8 mouse cellular contexts compared by ENCODE assay signal in the genomic region with DNA sequence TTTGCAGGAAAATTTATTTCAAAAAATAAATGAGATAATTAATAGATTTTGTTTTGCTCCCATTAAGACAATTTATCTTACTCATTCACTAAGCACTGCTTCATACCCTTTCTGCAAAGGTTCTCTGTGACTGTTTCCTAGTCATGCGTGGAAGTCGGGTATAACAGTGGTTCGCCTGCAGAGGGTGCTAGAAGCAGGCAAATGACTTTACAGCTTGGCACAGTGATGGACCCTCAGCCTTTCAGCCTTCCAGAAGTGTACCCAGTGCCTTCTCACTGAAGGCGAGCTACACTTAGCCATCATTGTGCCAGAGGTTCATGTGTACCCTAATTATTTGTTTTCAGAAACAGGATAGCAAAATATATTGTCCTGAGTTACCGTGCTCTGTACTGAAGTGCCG.
DNase-seq lines count a peak whose midpoint lies in the region; ATAC-seq and TF ChIP-seq lines count a peak whose summit lies in the region.

No protein-coding gene starts in this region.

- H3K4me3 ChIP-seq in bone marrow, adult 2 months (replicated peaks; ENCODE audit: control insufficient read depth, low read depth, low read length): no peak overlapping the region
- no peak overlapping the region for H3K4me3 ChIP-seq in forebrain, embryonic 14.5 days (ENCODE audit: low read depth, low read length)

- peaks cover 8% of the 10 kb centered on the region; the same call in 1 of the 2 replicates for H3K36me3 ChIP-seq in forebrain, embryonic 14.5 days (ENCODE audit: control insufficient read depth, insufficient read depth, low read length)

- ATAC-seq in forebrain, embryonic 14.5 days: peak; percentile 79

- no peaks in the 10 kb centered on the region for H3K4me1 ChIP-seq in bone marrow, adult 2 months (ENCODE audit: control insufficient read depth, insufficient read depth, low read length)
- no peaks in the 10 kb centered on the region for H3K4me1 ChIP-seq in forebrain, embryonic 14.5 days (ENCODE audit: control insufficient read depth, insufficient read depth, low read length)

- H3K27ac ChIP-seq in bone marrow, adult 2 months (ENCODE audit: control insufficient read depth, insufficient read depth, low read depth, low read length, poor library complexity): no peak overlapping the region
- no peak overlapping the region for H3K27ac ChIP-seq in forebrain, embryonic 14.5 days (ENCODE audit: low read depth, low read length)

- H3K4me2 ChIP-seq in forebrain, embryonic 14.5 days (ENCODE audit: low read length): no peak overlapping the region

- no peak overlapping the region for H3K9ac ChIP-seq in forebrain, embryonic 14.5 days (ENCODE audit: low read length)

- 67% methylated on average over 6 of the region's 6 CpGs for WGBS in bone marrow, adult 2 months
- WGBS in forebrain, embryonic 14.5 days: 43% methylated on average over 6 of the region's 6 CpGs

- no peaks in the 10 kb centered on the region for H3K9me3 ChIP-seq in forebrain, embryonic 14.5 days (replicated peaks; ENCODE audit: control insufficient read depth, low read length)

- DNase-seq in left cerebral cortex, adult 11 months (ENCODE audit: low spot score): peak; percentile 15
- no peak for DNase-seq in left cerebral cortex, adult 8-10 months (ENCODE audit: low spot score in 2 of 2)
- peak; percentile 82 for DNase-seq in forebrain, embryonic 14.5 days (ENCODE audit: low spot score)
- peak; percentile 16 for DNase-seq in kidney, postnatal 14 days
- peak; percentile 53 for DNase-seq in lung, postnatal 14 days
- peak; percentile 56 to 73 for DNase-seq in right cerebral cortex, postnatal 10 days (ENCODE audit: low spot score in 2 of 2)
- DNase-seq in urinary bladder, postnatal 4 days (ENCODE audit: low spot score in 2 of 2): no peak

- TF ChIP-seq POLR2A in bone marrow, adult 2 months (IDR thresholded peaks at IDR 0.05; ENCODE audit: borderline replicate concordance, control insufficient read depth, low read depth, low read length): no peak

- no peaks in the 10 kb centered on the region for H3K27me3 ChIP-seq in forebrain, embryonic 14.5 days (replicated peaks; ENCODE audit: control insufficient read depth, insufficient read depth, low read length)

- peak; percentile 47 for TF ChIP-seq CTCF in bone marrow, adult 2 months (IDR thresholded peaks at IDR 0.05; ENCODE audit: control insufficient read depth, insufficient read depth, low read length)

Comparison
In these comparisons a context has a peak if more than half of its experiments do, and no peak if none do; other contexts are left out.
1. DNase-seq: peak in left cerebral cortex, adult 11 months (single experiment), forebrain, embryonic 14.5 days (single experiment), kidney, postnatal 14 days (single experiment), lung, postnatal 14 days (single experiment) and right cerebral cortex, postnatal 10 days (2 of 2); none in left cerebral cortex, adult 8-10 months (0 of 2) and urinary bladder, postnatal 4 days (0 of 2).